Mouse (Mus musculus) myocyte (in vitro differentiated cells): Measurements from ENCODE around the gene Atp6v1a.

Experiments
- E2F4 ChIP-seq: IDR thresholded peaks from one replicate; pipeline ENCODE4 v1.6.1; 2011; ENCODE audit warnings: mild to moderate bottlenecking, control low read depth, moderate library complexity; ENCODE audit not compliant: insufficient read depth
- MAX ChIP-seq: IDR thresholded peaks from one replicate; pipeline ENCODE4 v1.6.1; 2011; ENCODE audit warnings: low read depth, mild to moderate bottlenecking, control low read depth
- MYOD1 ChIP-seq, 3 experiments: IDR thresholded peaks; one replicate each; pipeline ENCODE4 v1.6.1; 2011; ENCODE audit warnings: control low read depth in 2 of 3, low read depth in 2 of 3, mild to moderate bottlenecking in 2 of 3, moderate library complexity in 1 of 3; ENCODE audit not compliant: insufficient read length in 2 of 3, control insufficient read depth in 1 of 3
- POLR2A ChIP-seq: IDR thresholded peaks from one replicate; pipeline ENCODE4 v1.6.1; 2011; ENCODE audit warnings: low read depth, mild to moderate bottlenecking, control low read depth, moderate library complexity; ENCODE audit not compliant: insufficient read length
- POLR2AphosphoS2 ChIP-seq: IDR thresholded peaks from one replicate; pipeline ENCODE4 v1.6.1; 2011; ENCODE audit warnings: low read depth, control low read depth; ENCODE audit not compliant: insufficient read length
- REST ChIP-seq: IDR thresholded peaks from one replicate; pipeline ENCODE4 v1.6.1; 2011; ENCODE audit warnings: mild to moderate bottlenecking, control low read depth, moderate library complexity; ENCODE audit not compliant: insufficient read depth, insufficient read length
- TCF3 ChIP-seq: IDR thresholded peaks from one replicate; pipeline ENCODE4 v1.6.1; 2011; ENCODE audit warnings: low read depth, control low read depth; ENCODE audit not compliant: insufficient read length
- USF1 ChIP-seq: IDR thresholded peaks from one replicate; pipeline ENCODE4 v1.6.1; 2011; ENCODE audit warnings: low read depth, mild to moderate bottlenecking, control low read depth, moderate library complexity

DNA sequence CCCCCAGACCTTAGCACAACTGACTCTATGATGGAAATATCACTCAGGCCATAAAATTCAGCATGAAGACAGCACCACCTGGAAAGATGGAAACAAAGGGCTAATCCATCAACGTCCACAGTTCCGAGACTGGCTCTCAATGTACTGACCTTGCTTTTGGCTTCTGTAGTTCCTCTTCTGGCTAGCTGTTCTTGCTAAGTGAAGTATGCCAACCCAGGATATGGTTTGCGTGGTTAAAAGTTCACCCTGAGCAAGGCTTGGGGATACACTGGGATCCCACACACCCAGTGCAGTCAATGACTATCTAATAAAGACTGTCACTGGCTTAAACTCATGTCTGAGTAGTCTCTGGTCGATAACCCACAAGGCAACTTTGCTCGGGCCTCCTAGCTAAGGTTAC lies 89.4 kb downstream of the Atp6v1a start:
- TF ChIP-seq USF1 (no peak), POLR2A (no peak), MAX (no peak), REST (no peak), TCF3 (no peak), MYOD1 (IDR thresholded peaks at IDR 0.05; ENCODE audit: control insufficient read depth in 1 of 3, insufficient read length in 2 of 3, low read depth in 2 of 3) (no peak), POLR2AphosphoS2 (no peak), E2F4 (no peak)
